Mouse (Mus musculus): ENCODE results near the gene Rras. TPM values are rescaled to one million over a fixed set of nuclear protein-coding genes. Genes with fewer than 3 reads are reported as not detected.

Gene Rras
- 94.6 and 100 TPM in 2 replicates for polyA plus RNA-seq (2015; fragmentation: Nextera tagmentation; extraction: Ambion mirVana)

GRCm38 (mm10) chr7:45017242-45018061 lies at the start of gene Rras:
Gene Rras, plus strand, starts transcription at chr7:45017961.
- Histone ChIP-seq H3K27ac (ENCODE audit: low read depth, low read length) (peak within 1 kb of the TSS; percentile 96), H3K4me1 (replicated peaks; ENCODE audit: control insufficient read depth, insufficient read depth, low read length) (0 out of 2 replicates have a peak, but pooled peaks cover 5% of the 10 kb centered on the region), H3K4me2 (replicated peaks; ENCODE audit: low read depth) (peak within 1 kb of the TSS; percentile 85), H3K27me3 (replicated peaks; ENCODE audit: control insufficient read depth, insufficient read depth, low read length) (no peaks in the 10 kb centered on the region), H3K9me3 (ENCODE audit: control insufficient read depth) (no peaks in the 10 kb centered on the region), H3K4me3 (ENCODE audit: low read depth, low read length) (peak within 1 kb of the TSS; percentile 94), H3K9ac (ENCODE audit: low read depth, low read length) (peak within 1 kb of the TSS; percentile 82), H3K36me3 (ENCODE audit: control insufficient read depth, insufficient read depth) (peaks cover 27% of the 10 kb centered on the region)
- peak; percentile 90 for ATAC-seq
- WGBS = under 1% methylated on average over 34 of the region's 36 CpGs
- TF ChIP-seq CTCF (IDR thresholded peaks at IDR 0.05; ENCODE audit: low read depth) = peak; percentile 48

DNA sequence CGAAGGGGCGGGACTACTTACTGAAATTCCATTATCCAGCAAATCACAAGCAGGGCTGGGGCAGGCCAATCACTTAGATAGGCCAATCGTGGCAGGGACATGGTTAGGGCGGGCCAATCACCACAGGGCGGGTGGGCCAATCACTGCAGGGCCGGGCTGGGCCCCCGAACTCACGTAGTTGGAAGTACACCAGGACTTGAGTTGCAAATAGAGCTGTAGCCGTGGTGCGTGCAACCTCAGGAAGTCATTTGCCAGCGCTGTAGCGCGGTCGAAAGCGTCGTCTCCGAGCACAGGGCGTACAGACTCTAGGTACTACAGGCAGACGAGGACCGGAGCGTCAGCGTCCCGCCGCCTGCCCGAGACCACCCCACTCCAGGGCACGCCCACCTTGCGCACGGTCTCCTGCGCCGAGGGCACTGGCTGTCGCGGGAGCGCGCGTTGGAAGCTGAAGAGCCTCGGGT lies 47.5 kb upstream of the Rras start:
- Histone ChIP-seq H3K27ac (ENCODE audit: low read depth, low read length) (peak overlapping the region; percentile 11; the same call in 1 of the 2 replicates), H3K4me1 (replicated peaks; ENCODE audit: control insufficient read depth, insufficient read depth, low read length) (peaks cover 4% of the 10 kb centered on the region; the same call in 1 of the 2 replicates), H3K36me3 (ENCODE audit: control insufficient read depth, insufficient read depth) (peaks cover under 1% of the 10 kb centered on the region; the same call in 1 of the 2 replicates), H3K4me3 (ENCODE audit: low read depth, low read length) (peak overlapping the region; percentile 48), H3K4me2 (replicated peaks; ENCODE audit: low read depth) (peak overlapping the region; percentile 96), H3K9me3 (ENCODE audit: control insufficient read depth) (no peaks in the 10 kb centered on the region), H3K9ac (ENCODE audit: low read depth, low read length) (peak overlapping the region; percentile 37; the same call in 1 of the 2 replicates), H3K27me3 (replicated peaks; ENCODE audit: control insufficient read depth, insufficient read depth, low read length) (no peaks in the 10 kb centered on the region)
- ATAC-seq = peak; percentile 91
- no peak for TF ChIP-seq CTCF (IDR thresholded peaks at IDR 0.05; ENCODE audit: low read depth)
- WGBS = under 1% methylated on average over 36 of the region's 36 CpGs

GRCm38 (mm10) chr7:44971142-44971541 lies 46.6 kb upstream of the Rras start:
- no peak overlapping the region for H3K9ac ChIP-seq (ENCODE audit: low read depth, low read length)
- H3K9me3 ChIP-seq (ENCODE audit: control insufficient read depth) = no peaks in the 10 kb centered on the region
- 56% methylated on average over 7 of the region's 7 CpGs for WGBS
- no peak overlapping the region for H3K4me3 ChIP-seq (ENCODE audit: low read depth, low read length)
- peaks cover 5% of the 10 kb centered on the region; the same call in 1 of the 2 replicates for H3K36me3 ChIP-seq (ENCODE audit: control insufficient read depth, insufficient read depth)
- H3K4me1 ChIP-seq (replicated peaks; ENCODE audit: control insufficient read depth, insufficient read depth, low read length) = peaks cover 4% of the 10 kb centered on the region; the same call in 1 of the 2 replicates
- no peak overlapping the region for H3K27ac ChIP-seq (ENCODE audit: low read depth, low read length)
- ATAC-seq = no peak
- H3K4me2 ChIP-seq (replicated peaks; ENCODE audit: low read depth) = peak overlapping the region; percentile 96
- H3K27me3 ChIP-seq (replicated peaks; ENCODE audit: control insufficient read depth, insufficient read depth, low read length) = no peaks in the 10 kb centered on the region
- TF ChIP-seq CTCF (IDR thresholded peaks at IDR 0.05; ENCODE audit: low read depth) = no peak

- 48% methylated on average over 14 of the region's 14 CpGs for WGBS
- no peak for TF ChIP-seq CTCF (IDR thresholded peaks at IDR 0.05; ENCODE audit: low read depth)
- H3K9me3 ChIP-seq (ENCODE audit: control insufficient read depth) = no peaks in the 10 kb centered on the region
- peak overlapping the region; percentile 42 for H3K4me3 ChIP-seq (ENCODE audit: low read depth, low read length)
- H3K4me1 ChIP-seq (replicated peaks; ENCODE audit: control insufficient read depth, insufficient read depth, low read length) = peaks cover 4% of the 10 kb centered on the region; the same call in 1 of the 2 replicates
- no peak overlapping the region for H3K27ac ChIP-seq (ENCODE audit: low read depth, low read length)
- no peak for ATAC-seq
- H3K27me3 ChIP-seq (replicated peaks; ENCODE audit: control insufficient read depth, insufficient read depth, low read length) = no peaks in the 10 kb centered on the region
- peak overlapping the region; percentile 63 for H3K4me2 ChIP-seq (replicated peaks; ENCODE audit: low read depth)
- H3K36me3 ChIP-seq (ENCODE audit: control insufficient read depth, insufficient read depth) = peaks cover 30% of the 10 kb centered on the region
- H3K9ac ChIP-seq (ENCODE audit: low read depth, low read length) = no peak overlapping the region
These were observed 44.2 kb upstream of the Rras start for GRCm38 (mm10) chr7:44973415-44974130.

DNA sequence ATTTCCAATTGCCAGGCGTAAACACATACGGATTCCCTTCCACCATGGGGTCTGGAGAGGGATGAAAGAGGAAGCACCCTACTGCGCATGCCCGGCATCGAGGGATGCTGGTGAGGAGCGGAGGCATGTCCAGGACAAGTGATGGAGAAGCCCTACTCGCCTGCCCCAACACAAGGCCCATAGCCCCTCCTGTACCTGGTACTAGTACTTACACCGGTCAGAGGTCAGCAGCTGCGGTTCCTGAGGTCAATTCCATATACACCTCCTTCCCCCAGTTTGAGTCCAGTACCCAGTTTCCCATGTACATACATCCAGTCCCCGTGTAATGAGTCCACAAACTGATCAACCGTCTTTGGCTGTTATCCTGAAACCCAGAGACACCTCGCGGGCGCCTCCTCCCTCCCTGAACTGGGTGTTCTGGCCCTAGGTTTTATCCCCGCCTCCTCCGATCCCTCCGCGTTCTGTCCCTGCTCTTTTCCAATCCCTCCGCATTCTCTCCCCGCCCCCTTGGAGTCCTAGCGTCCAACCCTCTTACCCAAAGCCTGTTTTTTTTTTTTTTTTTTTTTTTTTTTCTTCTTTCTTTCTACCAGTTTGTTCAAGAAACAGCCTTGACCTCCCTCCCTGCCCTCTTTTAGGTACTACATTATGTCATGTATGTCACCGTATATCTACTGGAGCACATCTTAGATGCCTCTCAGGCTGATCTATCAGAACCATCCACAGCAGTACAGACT lies 43.2 kb upstream of the Rras start, which contains the start of gene Cpt1c:
TSS of gene Cpt1c (minus strand) at position 469 of the 734 bp plus-strand sequence.
- Histone ChIP-seq H3K4me2 (replicated peaks; ENCODE audit: low read depth) (peak within 1 kb of the TSS; percentile 63), H3K36me3 (ENCODE audit: control insufficient read depth, insufficient read depth) (peaks cover 40% of the 10 kb centered on the region), H3K9me3 (ENCODE audit: control insufficient read depth) (no peaks in the 10 kb centered on the region), H3K4me3 (ENCODE audit: low read depth, low read length) (peak within 1 kb of the TSS; percentile 42), H3K27ac (ENCODE audit: low read depth, low read length) (no peak within 1 kb of the TSS), H3K27me3 (replicated peaks; ENCODE audit: control insufficient read depth, insufficient read depth, low read length) (no peaks in the 10 kb centered on the region), H3K4me1 (replicated peaks; ENCODE audit: control insufficient read depth, insufficient read depth, low read length) (peaks cover 4% of the 10 kb centered on the region; the same call in 1 of the 2 replicates), H3K9ac (ENCODE audit: low read depth, low read length) (0 out of 2 replicates have a peak within 1 kb of the TSS, but pooled peaks have one; percentile 26)
- WGBS = 4% methylated on average over 22 of the region's 22 CpGs
- no peak for ATAC-seq
- TF ChIP-seq CTCF (IDR thresholded peaks at IDR 0.05; ENCODE audit: low read depth) = peak; percentile 15; the same call in 1 of the 2 replicates

Data from intestine, postnatal 0 days (tissue).